Mouse (Mus musculus) E14TG2a.4 (cell line): ENCODE measurements around the gene Sec61b.

Source experiments
- H3K27me3 ChIP-seq: 2 replicates; pipeline ENCODE4 v1.6.1; 2014; ENCODE audit warnings: low read length, control low read depth; ENCODE audit not compliant: insufficient read depth
- H3K36me3 ChIP-seq: 2 replicates; pipeline ENCODE4 v1.6.1; 2014; ENCODE audit warnings: low read length, control low read depth; ENCODE audit not compliant: insufficient read depth
- H3K4me1 ChIP-seq: replicated peaks from 2 replicates; pipeline ENCODE4 v1.6.1; 2014; ENCODE audit warnings: low read depth, low read length, control low read depth
- H3K4me3 ChIP-seq: replicated peaks from 2 replicates; pipeline ENCODE4 v1.5.1; 2014; ENCODE audit warnings: mild to moderate bottlenecking, low read length
- H3K9me3 ChIP-seq: 2 replicates; pipeline ENCODE4 v1.6.1; 2014; ENCODE audit warnings: low read length, control low read depth
- CTCF ChIP-seq: conservative IDR thresholded peaks from 2 replicates; pipeline ENCODE4 v1.5.1; 2014; ENCODE audit warnings: low read length
- NANOG ChIP-seq: IDR thresholded peaks from 2 replicates; pipeline ENCODE4 v1.6.1; 2014; ENCODE audit warnings: borderline replicate concordance, low read length, mixed read lengths

Gene Sec61b

DNA sequence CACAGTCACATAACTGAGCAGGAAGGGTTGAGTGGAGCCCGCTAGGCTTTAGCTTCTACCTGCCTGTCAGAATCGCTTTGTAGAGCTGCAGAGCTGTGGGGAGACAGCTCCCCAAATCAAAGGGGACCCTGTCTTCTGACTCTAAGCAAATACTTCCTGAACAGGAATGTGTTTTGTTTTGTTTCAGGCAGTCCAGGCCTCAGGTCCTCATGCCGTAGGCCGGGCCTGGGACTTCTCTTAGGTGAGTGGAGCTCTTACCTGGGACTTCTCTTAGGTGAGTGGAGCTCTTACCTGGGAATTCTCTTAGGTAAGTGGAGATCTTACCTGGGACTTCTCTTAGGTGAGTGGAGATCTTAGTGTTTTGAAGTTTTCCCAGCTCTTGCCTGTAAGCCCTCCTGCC, 55.4 kb downstream of the Sec61b start:
- Histone ChIP-seq H3K27me3 (no peaks in the 10 kb centered on the region), H3K4me3 (no peak overlapping the region), H3K36me3 (no peaks in the 10 kb centered on the region), H3K4me1 (0 out of 2 replicates have a peak, but pooled peaks cover 2% of the 10 kb centered on the region), H3K9me3 (no peaks in the 10 kb centered on the region)
- TF ChIP-seq CTCF (no peak), NANOG (no peak)
